Mouse (Mus musculus): ENCODE data around the gene Mindy3. TPM values are rescaled to one million over a fixed set of nuclear protein-coding genes. Genes with fewer than 3 reads are reported as not detected.

The Mindy3 gene
- 21.8 and 25.2 TPM in 2 replicates for polyA plus RNA-seq (2015; fragmentation: Nextera tagmentation; extraction: Ambion mirVana)

GRCm38 (mm10) chr2:12419262-12419655 is at the start of gene Mindy3:
Mindy3 (minus strand) TSS chr2:12419470.
- Histone ChIP-seq H3K4me2 (replicated peaks; ENCODE audit: low read depth) (peak within 1 kb of the TSS; percentile 91), H3K9ac (ENCODE audit: low read depth, low read length) (peak within 1 kb of the TSS; percentile 69), H3K27me3 (replicated peaks; ENCODE audit: control insufficient read depth, insufficient read depth, low read length) (no peaks in the 10 kb centered on the region), H3K36me3 (ENCODE audit: control insufficient read depth, insufficient read depth) (no peaks in the 10 kb centered on the region), H3K4me3 (ENCODE audit: low read depth, low read length) (peak within 1 kb of the TSS; percentile 89), H3K27ac (ENCODE audit: low read depth, low read length) (no peak within 1 kb of the TSS), H3K9me3 (ENCODE audit: control insufficient read depth) (no peaks in the 10 kb centered on the region), H3K4me1 (replicated peaks; ENCODE audit: control insufficient read depth, insufficient read depth, low read length) (0 out of 2 replicates have a peak, but pooled peaks cover 2% of the 10 kb centered on the region)
- 0% methylated on average over 23 of the region's 25 CpGs for WGBS
- no peak for TF ChIP-seq CTCF (IDR thresholded peaks at IDR 0.05; ENCODE audit: low read depth)
- ATAC-seq, result peak; percentile 89

DNA sequence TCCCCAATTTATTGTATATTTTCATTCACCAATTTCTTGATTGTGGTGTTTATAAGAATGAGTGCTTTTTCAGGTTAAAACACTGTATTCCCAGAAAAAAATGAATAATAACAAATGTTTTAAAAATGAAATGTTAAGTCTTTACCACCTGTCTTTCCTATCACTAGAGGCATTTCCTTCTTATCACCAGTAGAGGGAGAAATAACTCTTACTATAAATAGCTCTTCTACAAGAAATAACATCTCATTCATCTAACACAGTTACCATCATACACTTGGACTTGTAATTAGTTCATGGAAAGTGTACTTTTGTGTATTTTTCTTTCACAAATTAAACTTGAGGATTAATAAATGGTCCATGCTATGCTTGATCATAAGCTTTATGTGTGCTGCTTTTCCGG is 40.5 kb upstream of the Mindy3 start:
- Histone ChIP-seq H3K9me3 (ENCODE audit: control insufficient read depth) (no peaks in the 10 kb centered on the region), H3K27me3 (replicated peaks; ENCODE audit: control insufficient read depth, insufficient read depth, low read length) (no peaks in the 10 kb centered on the region), H3K4me2 (replicated peaks; ENCODE audit: low read depth) (no peak overlapping the region), H3K9ac (ENCODE audit: low read depth, low read length) (no peak overlapping the region), H3K4me1 (replicated peaks; ENCODE audit: control insufficient read depth, insufficient read depth, low read length) (no peaks in the 10 kb centered on the region), H3K27ac (ENCODE audit: low read depth, low read length) (no peak overlapping the region), H3K4me3 (ENCODE audit: low read depth, low read length) (no peak overlapping the region), H3K36me3 (ENCODE audit: control insufficient read depth, insufficient read depth) (no peaks in the 10 kb centered on the region)
- TF ChIP-seq CTCF (IDR thresholded peaks at IDR 0.05; ENCODE audit: low read depth), result peak; percentile 50
- WGBS, result 83% methylated on average over 1 of the region's 1 CpGs
- ATAC-seq, result no peak

DNA sequence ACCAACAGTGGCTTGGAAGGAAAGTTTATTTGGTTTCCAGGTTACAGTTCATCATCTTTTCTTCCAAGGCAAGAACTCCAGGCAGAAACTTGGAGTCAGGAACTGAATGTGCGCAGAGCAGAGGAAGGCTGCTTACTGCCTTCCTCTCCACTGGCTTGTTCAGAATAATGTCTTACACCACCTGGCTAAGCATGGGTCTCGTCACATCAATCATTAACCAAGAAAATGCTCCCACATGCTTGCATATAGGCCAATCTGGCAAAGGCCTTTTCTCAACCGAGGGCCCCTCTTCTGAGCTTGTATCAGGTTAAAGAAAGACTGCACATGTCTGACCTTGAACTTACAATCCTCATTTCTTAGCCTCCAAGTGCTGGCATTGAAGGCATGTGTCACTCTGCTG is 30.8 kb upstream of the Mindy3 start:
- Histone ChIP-seq H3K36me3 (ENCODE audit: control insufficient read depth, insufficient read depth) (no peaks in the 10 kb centered on the region), H3K27ac (ENCODE audit: low read depth, low read length) (no peak overlapping the region), H3K9me3 (ENCODE audit: control insufficient read depth) (no peaks in the 10 kb centered on the region), H3K4me1 (replicated peaks; ENCODE audit: control insufficient read depth, insufficient read depth, low read length) (no peaks in the 10 kb centered on the region), H3K4me2 (replicated peaks; ENCODE audit: low read depth) (no peak overlapping the region), H3K9ac (ENCODE audit: low read depth, low read length) (no peak overlapping the region), H3K4me3 (ENCODE audit: low read depth, low read length) (no peak overlapping the region), H3K27me3 (replicated peaks; ENCODE audit: control insufficient read depth, insufficient read depth, low read length) (no peaks in the 10 kb centered on the region)
- no peak for TF ChIP-seq CTCF (IDR thresholded peaks at IDR 0.05; ENCODE audit: low read depth)
- ATAC-seq, result no peak
- WGBS, result 69% methylated on average over 3 of the region's 3 CpGs

GRCm38 (mm10) chr2:12440120-12440519 is 20.9 kb upstream of the Mindy3 start:
- no peak overlapping the region for H3K4me2 ChIP-seq (replicated peaks; ENCODE audit: low read depth)
- H3K4me3 ChIP-seq (ENCODE audit: low read depth, low read length), result no peak overlapping the region
- H3K9me3 ChIP-seq (ENCODE audit: control insufficient read depth), result no peaks in the 10 kb centered on the region
- H3K27ac ChIP-seq (ENCODE audit: low read depth, low read length), result no peak overlapping the region
- no peaks in the 10 kb centered on the region for H3K4me1 ChIP-seq (replicated peaks; ENCODE audit: control insufficient read depth, insufficient read depth, low read length)
- no peaks in the 10 kb centered on the region for H3K27me3 ChIP-seq (replicated peaks; ENCODE audit: control insufficient read depth, insufficient read depth, low read length)
- ATAC-seq, result no peak
- no peak for TF ChIP-seq CTCF (IDR thresholded peaks at IDR 0.05; ENCODE audit: low read depth)
- no peak overlapping the region for H3K9ac ChIP-seq (ENCODE audit: low read depth, low read length)
- no peaks in the 10 kb centered on the region for H3K36me3 ChIP-seq (ENCODE audit: control insufficient read depth, insufficient read depth)

DNA sequence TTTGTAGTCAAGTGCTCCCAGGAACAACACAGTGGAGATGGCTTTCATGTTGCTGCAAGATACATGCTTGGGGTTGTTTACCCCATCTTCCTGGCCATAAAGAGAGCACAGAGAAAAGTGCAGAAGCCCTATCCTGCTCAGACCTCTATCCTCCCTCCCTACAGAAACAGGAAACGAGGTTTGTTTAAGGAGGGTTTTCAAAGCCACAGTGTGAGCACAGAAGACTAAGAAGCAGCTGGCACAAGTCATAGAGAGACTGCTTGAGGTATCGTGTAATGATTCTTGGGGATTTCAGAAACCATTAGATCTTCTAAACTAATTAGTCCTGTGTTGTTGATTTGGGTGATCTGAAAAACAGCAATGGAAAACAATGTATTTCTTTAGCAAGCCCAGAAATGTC is 20.3 kb upstream of the Mindy3 start:
- no peaks in the 10 kb centered on the region for H3K4me1 ChIP-seq (replicated peaks; ENCODE audit: control insufficient read depth, insufficient read depth, low read length)
- WGBS, result 46% methylated on average over 2 of the region's 2 CpGs
- no peaks in the 10 kb centered on the region for H3K9me3 ChIP-seq (ENCODE audit: control insufficient read depth)
- no peak for ATAC-seq
- no peak for TF ChIP-seq CTCF (IDR thresholded peaks at IDR 0.05; ENCODE audit: low read depth)
- no peak overlapping the region for H3K9ac ChIP-seq (ENCODE audit: low read depth, low read length)
- H3K36me3 ChIP-seq (ENCODE audit: control insufficient read depth, insufficient read depth), result no peaks in the 10 kb centered on the region
- no peak overlapping the region for H3K4me3 ChIP-seq (ENCODE audit: low read depth, low read length)
- H3K4me2 ChIP-seq (replicated peaks; ENCODE audit: low read depth), result no peak overlapping the region
- H3K27me3 ChIP-seq (replicated peaks; ENCODE audit: control insufficient read depth, insufficient read depth, low read length), result no peaks in the 10 kb centered on the region
- no peak overlapping the region for H3K27ac ChIP-seq (ENCODE audit: low read depth, low read length)

DNA sequence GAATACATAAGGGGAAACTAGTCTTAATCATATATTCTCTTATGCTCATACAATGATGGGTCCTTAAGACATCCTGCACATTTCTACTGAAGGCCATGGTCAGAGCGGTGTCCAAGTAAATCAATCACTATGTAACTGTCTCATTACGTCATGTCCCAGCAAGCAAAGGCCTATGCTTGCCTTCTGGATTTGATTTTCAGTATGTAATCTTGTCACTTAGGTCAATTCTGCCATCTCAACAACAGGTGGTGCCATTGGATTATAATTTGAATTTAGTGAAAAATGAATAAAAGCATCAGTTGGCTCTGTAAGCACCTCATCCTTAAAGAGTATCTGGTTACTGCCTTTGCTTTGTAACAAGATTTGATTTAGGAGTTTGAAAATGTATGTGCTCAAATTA is 18.9 kb upstream of the Mindy3 start:
- Histone ChIP-seq H3K9me3 (ENCODE audit: control insufficient read depth) (no peaks in the 10 kb centered on the region), H3K4me1 (replicated peaks; ENCODE audit: control insufficient read depth, insufficient read depth, low read length) (no peaks in the 10 kb centered on the region), H3K4me2 (replicated peaks; ENCODE audit: low read depth) (no peak overlapping the region), H3K27ac (ENCODE audit: low read depth, low read length) (no peak overlapping the region), H3K36me3 (ENCODE audit: control insufficient read depth, insufficient read depth) (no peaks in the 10 kb centered on the region), H3K27me3 (replicated peaks; ENCODE audit: control insufficient read depth, insufficient read depth, low read length) (no peaks in the 10 kb centered on the region), H3K4me3 (ENCODE audit: low read depth, low read length) (no peak overlapping the region), H3K9ac (ENCODE audit: low read depth, low read length) (no peak overlapping the region)
- peak; percentile 47 for TF ChIP-seq CTCF (IDR thresholded peaks at IDR 0.05; ENCODE audit: low read depth)
- WGBS, result 74% methylated on average over 2 of the region's 2 CpGs
- no peak for ATAC-seq

GRCm38 (mm10) chr2:12432055-12432454 is 12.8 kb upstream of the Mindy3 start:
- Histone ChIP-seq H3K27ac (ENCODE audit: low read depth, low read length) (no peak overlapping the region), H3K9me3 (ENCODE audit: control insufficient read depth) (no peaks in the 10 kb centered on the region), H3K4me1 (replicated peaks; ENCODE audit: control insufficient read depth, insufficient read depth, low read length) (no peaks in the 10 kb centered on the region), H3K27me3 (replicated peaks; ENCODE audit: control insufficient read depth, insufficient read depth, low read length) (no peaks in the 10 kb centered on the region), H3K9ac (ENCODE audit: low read depth, low read length) (no peak overlapping the region), H3K36me3 (ENCODE audit: control insufficient read depth, insufficient read depth) (no peaks in the 10 kb centered on the region), H3K4me3 (ENCODE audit: low read depth, low read length) (no peak overlapping the region), H3K4me2 (replicated peaks; ENCODE audit: low read depth) (no peak overlapping the region)
- 51% methylated on average over 1 of the region's 1 CpGs for WGBS
- TF ChIP-seq CTCF (IDR thresholded peaks at IDR 0.05; ENCODE audit: low read depth), result no peak
- no peak for ATAC-seq

Measured in intestine, postnatal 0 days (tissue).